Mouse (Mus musculus): Measurements from ENCODE around the gene Scgb2b20. TPM values are rescaled to one million over a fixed set of nuclear protein-coding genes. Genes with fewer than 3 reads are reported as not detected.

Gene Scgb2b20
- polyA plus RNA-seq (2012; rRNA removed; ENCODE audit: low replicate concordance) = not detected in 2 replicates

GRCm38 (mm10) chr7:33366222-33366621 is at the start of gene Scgb2b20:
Gene Scgb2b20 (minus strand): TSS chr7:33366322.

GRCm38 (mm10) chr7:33372934-33373333 is 6.8 kb upstream of the Scgb2b20 start, which contains the start of gene Scgb1b20:
Gene Scgb1b20 (plus strand): TSS chr7:33373234.

Other genes with a start within 250 kb of the Scgb2b20 start
- not detected in 2 replicates for gene Scgb2b18, start 192.5 kb downstream of the Scgb2b20 start, polyA plus RNA-seq (2012; rRNA removed; ENCODE audit: low replicate concordance)
- gene Scgb1b18, start 180.8 kb downstream of the Scgb2b20 start, polyA plus RNA-seq (2012; rRNA removed; ENCODE audit: low replicate concordance) = not detected in 2 replicates
- not detected in 2 replicates for gene Scgb2b19, start 86.0 kb downstream of the Scgb2b20 start, polyA plus RNA-seq (2012; rRNA removed; ENCODE audit: low replicate concordance)
- gene Scgb1b19, start 79.0 kb downstream of the Scgb2b20 start, polyA plus RNA-seq (2012; rRNA removed; ENCODE audit: low replicate concordance) = not detected in 2 replicates
- not detected in 2 replicates for gene Scgb1b20, start 6.9 kb upstream of the Scgb2b20 start, polyA plus RNA-seq (2012; rRNA removed; ENCODE audit: low replicate concordance)
- gene Scgb2b21, start 154.1 kb upstream of the Scgb2b20 start, polyA plus RNA-seq (2012; rRNA removed; ENCODE audit: low replicate concordance) = not detected in 2 replicates